Mouse (Mus musculus) central nervous system, embryonic 18 days (tissue): Measurements from ENCODE around the gene Scube3. TPM values are rescaled to one million over a fixed set of nuclear protein-coding genes. Genes with fewer than 3 reads are reported as not detected.

Source experiments
- polyA plus RNA-seq: library from polyadenylated mRNA; depleted of rRNA; stranded (reverse); fragments of >200 nt; gene quantifications from 2 replicates; pipeline ENCODE4 v1.2.3, GENCODE M21; 2012; rRNA removed

Scube3 gene
- 14.5 and 16.3 TPM in 2 replicates for polyA plus RNA-seq

GRCm38 (mm10) chr17:28141771-28142699 is at the start of gene Scube3:
Gene Scube3, plus strand, starts transcription at chr17:28142141.

GRCm38 (mm10) chr17:28176775-28177539 is 35.0 kb downstream of the Scube3 start, which contains the start of gene Zfp523:
Gene Zfp523, plus strand, starts transcription at chr17:28177129.

GRCm38 (mm10) chr17:28207591-28208313 is 65.8 kb downstream of the Scube3 start, which contains the start of gene Def6:
Gene Def6, plus strand, starts transcription at chr17:28207778.

Other genes starting within 250 kb of the Scube3 start
- 41.8 and 42.5 TPM in 2 replicates for gene Anks1, start 232.8 kb upstream of the Scube3 start, polyA plus RNA-seq
- 42.6 and 47.0 TPM in 2 replicates for gene Taf11, start 232.3 kb upstream of the Scube3 start, polyA plus RNA-seq
- 2.7 and 3.3 TPM in 2 replicates for gene Tcp11, start 61.5 kb upstream of the Scube3 start, polyA plus RNA-seq
- 74.3 and 80.9 TPM in 2 replicates for gene Zfp523, start 35.0 kb downstream of the Scube3 start, polyA plus RNA-seq
- 7.9 and 8.6 TPM in 2 replicates for gene Def6, start 65.6 kb downstream of the Scube3 start, polyA plus RNA-seq
- 9.8 and 11.1 TPM in 2 replicates for gene Ppard, start 90.6 kb downstream of the Scube3 start, polyA plus RNA-seq
- gene Fance, start 171.4 kb downstream of the Scube3 start, polyA plus RNA-seq, result 12.8 and 16.0 TPM in 2 replicates
- 1,647 and 1,951 TPM in 2 replicates for gene Rpl10a, start 186.3 kb downstream of the Scube3 start, polyA plus RNA-seq
- 6.2 and 7.0 TPM in 2 replicates for gene Tead3, start 208.7 kb downstream of the Scube3 start, polyA plus RNA-seq
- 0.95 and 1.1 TPM in 2 replicates for gene Tulp1, start 223.1 kb downstream of the Scube3 start, polyA plus RNA-seq